Mouse (Mus musculus): ENCODE data around the gene Ptprj.

- TF ChIP-seq CTCF (IDR thresholded peaks at IDR 0.05) (no peak), EP300 (IDR thresholded peaks at IDR 0.05; ENCODE audit: insufficient read depth, low read depth, low read length) (no peak)
These were observed 22.1 kb downstream of the Ptprj start for GRCm38 (mm10) chr2:90558361-90558760.

All from heart, adult 2 months (tissue).